Mouse (Mus musculus) layer of hippocampus, postnatal 14 days (tissue): ENCODE measurements at regions not wholly inside any gene's neighbourhood (a gene's known extent, or its start where the extent isn't known, plus 50 kb on each side); places are given as distances from the start of the nearest gene placed in this dataset.

ENCODE experiments used
- DNase-seq, 2 experiments: peaks; one replicate each; pipeline ENCODE4 v3.0.0; 2021 to 2022; ENCODE audit warnings: low spot score in 2 of 2, mixed read lengths in 1 of 2

DNA sequence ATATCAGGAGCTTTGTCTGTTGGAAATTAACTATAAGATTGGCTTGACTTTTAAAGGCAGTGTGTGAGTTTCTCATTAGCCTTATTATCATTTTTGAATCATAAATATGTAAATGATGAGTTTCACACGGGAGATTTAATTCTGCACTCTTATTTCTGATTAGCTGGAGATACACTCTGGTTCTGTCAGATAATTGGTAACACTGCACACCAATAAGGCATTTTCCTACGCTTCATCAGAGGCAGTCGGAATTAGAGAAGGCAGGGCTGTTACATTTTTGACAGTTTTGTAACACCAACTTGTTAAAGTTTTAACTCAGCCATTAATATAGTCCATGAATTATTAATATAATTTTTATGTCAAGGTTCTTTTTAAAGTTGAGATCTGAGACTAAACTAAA is 347.3 kb downstream of the Zfp352 start:
- no peak for DNase-seq

DNA sequence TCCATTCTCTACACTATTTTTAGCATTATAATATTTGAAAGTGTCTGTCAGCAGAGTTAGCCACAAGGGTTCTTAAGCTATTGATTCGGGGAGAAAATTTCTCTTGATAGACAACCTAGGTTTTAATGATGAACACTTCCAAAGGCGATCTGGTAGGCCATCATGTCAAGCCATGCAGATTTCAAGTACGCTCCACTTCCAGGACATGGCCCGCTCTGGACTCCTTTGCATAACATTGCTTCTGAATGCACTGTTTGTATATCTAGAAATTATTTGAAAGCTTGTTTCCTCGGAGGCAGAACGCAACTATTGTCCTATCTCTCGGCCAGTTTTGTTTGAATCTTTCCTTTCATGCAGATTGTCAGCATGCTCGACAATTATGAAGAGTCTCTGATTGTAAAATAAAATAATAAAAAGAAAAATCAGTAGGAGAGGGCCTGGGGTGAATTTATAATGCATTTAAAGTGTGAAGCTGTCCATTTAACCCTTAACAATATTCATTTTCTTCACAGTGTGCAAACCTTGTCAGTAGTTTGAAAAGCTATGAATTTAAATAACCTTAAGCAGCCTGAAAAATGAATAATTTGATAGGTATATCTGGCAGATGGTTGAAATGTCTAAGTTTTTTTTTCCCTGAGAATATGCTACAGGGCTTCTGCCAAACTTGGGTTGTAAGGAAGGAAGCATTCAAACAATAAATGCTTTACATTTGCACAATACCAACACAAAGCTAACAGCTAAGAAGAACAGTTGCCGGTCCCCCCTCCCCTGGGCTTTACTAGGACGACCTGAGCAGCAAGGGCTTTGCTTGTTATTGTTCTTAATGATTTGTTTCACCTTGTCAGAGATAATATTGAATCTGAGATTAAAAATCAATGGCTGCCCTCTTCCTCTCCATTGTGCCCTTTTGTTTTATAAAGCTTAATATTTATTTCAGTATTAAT is 357.8 kb downstream of the Zfp352 start:
- DNase-seq: no peak

DNA sequence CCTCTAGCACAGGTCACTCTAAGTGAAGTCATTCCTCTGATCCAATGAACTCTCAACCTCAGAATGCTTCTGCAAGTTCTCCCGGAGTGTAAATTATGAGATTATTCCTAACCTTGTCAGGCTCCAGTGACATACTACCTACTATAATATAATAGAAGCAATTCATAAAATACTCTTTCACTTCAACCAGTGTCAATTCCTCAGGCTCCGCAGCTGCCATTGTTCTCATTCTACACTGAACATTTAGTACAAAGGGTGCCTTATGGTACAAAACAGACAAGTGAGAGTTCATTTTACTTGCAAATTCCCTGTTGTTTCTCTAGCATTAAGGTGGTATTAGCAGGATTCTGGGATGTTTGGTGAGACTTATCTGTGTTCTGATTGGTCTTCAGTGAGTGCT is 379.7 kb downstream of the Zfp352 start:
- no peak for DNase-seq

- no peak for DNase-seq
Observed at GRCm38 (mm10) chr4:90608941-90609340, 390.3 kb downstream of the Zfp352 start.

DNA sequence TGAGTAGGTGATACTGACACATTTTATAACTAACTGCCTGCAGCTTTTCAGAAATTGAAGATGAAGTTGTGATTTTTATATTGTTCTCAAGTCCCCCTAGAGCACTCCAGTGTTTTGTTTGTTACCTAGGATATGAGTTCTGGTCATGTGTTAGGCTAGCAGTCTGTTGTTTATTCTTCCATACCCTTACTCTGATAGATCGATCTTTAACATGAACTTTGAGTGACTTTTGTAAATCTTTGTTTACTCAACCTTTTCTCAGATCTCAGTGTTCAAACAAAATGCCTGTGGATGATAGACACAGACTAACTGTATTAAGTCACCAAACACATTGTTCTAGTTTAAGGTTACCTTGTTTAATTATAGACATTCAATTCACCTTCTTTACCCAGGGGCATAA is 409.3 kb downstream of the Zfp352 start:
- no peak for DNase-seq

DNA sequence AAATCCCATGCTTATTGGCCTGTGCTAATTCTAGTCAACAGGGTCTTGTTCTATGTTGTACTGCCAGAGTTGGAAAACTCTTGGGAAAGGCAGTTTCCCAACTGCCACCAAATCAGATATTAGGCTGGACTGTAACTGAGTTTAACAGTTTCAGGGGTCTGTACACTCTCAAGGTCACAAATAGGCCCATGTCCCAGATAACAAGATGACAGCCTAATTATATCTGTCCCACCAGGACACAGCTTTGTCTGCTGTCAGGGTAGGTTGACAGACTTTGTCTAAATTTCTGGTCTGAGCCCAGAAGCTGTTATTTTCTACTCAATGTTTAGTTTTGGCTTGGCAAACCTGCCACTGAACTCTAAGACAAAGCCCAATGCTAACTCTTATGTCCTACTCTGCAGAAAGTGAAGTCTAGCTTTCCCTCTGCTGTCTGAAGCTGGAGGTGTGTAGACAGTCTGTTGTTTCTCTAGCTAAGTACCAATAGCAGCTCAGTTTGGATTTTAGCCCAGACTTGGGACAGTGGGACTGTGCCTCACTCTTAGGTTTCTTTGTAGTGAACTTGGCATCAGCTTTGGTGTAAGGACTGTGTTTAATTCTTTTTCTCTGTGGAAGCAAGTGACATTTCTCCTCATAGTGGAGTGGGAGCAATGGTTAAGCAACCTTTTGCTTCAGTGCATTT is 453.8 kb downstream of the Zfp352 start:
- peak in 1 of 2 experiments; percentile 18 for DNase-seq

- DNase-seq: no peak
Observed at GRCm38 (mm10) chr4:90696945-90697344, 478.3 kb downstream of the Zfp352 start.

DNA sequence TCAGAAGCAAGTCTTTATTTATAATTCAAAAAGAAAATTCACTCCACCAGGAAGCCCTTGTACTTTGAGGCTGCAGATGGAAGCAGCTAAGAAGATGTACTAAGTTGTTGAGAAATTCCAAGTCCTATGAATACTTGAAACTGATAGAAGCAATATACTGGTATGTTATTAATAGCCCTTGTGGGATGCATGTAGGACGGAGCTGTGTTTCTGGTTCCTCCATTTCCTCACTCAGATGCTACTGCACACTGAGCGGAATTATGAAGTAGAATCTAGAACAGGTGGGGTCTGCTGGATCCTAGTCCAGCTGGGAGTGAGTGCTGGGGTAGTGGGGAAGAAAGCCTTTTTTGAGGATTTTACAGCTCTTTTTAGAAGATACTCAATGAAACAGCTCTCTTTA is 510.5 kb downstream of the Zfp352 start:
- DNase-seq: no peak

DNA sequence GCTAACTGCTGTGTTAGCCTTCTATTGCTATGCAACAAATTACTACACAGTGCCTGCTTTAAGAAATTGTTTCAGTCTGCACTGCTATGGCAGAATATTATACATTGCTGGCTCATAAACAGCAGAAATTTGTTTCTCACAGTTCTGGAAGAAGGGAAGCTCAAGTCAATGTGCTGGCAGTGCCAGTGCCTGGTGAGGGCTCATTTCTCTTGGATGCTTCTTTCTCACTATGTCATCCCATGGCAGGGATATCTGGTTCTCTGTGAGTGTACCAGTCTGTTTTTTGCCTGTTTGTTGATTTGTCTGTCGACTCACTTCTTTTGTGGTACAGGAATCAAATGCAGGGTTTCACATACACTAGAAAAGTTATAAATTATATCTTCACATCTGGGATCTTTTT is 516.2 kb downstream of the Zfp352 start:
- no peak for DNase-seq

DNA sequence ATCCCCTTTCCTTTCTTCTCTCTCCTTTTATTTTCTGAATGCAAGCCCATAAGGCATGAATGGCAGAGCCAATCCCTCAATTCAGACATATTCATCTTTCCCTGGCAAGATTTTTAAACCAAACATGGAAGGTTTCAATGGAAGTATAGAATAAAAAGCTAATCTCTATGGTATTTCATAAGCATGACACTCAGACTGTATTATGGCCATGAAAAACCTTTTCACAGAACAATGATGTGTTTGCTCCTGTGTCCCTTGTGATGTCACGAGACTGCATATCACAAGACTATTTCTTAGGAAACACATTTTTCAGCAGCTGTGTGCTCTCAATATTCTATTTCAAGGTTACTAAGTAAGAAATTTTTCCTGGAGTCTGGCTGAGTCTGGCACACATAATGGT is 525.5 kb downstream of the Zfp352 start:
- DNase-seq: no peak
